Mouse (Mus musculus): ENCODE data around the gene Runx2. TPM values are rescaled to one million over a fixed set of nuclear protein-coding genes. Genes with fewer than 3 reads are reported as not detected.

The Runx2 gene
- polyA plus RNA-seq, 1 experiment from 2014 or later: 0.21 TPM

DNA sequence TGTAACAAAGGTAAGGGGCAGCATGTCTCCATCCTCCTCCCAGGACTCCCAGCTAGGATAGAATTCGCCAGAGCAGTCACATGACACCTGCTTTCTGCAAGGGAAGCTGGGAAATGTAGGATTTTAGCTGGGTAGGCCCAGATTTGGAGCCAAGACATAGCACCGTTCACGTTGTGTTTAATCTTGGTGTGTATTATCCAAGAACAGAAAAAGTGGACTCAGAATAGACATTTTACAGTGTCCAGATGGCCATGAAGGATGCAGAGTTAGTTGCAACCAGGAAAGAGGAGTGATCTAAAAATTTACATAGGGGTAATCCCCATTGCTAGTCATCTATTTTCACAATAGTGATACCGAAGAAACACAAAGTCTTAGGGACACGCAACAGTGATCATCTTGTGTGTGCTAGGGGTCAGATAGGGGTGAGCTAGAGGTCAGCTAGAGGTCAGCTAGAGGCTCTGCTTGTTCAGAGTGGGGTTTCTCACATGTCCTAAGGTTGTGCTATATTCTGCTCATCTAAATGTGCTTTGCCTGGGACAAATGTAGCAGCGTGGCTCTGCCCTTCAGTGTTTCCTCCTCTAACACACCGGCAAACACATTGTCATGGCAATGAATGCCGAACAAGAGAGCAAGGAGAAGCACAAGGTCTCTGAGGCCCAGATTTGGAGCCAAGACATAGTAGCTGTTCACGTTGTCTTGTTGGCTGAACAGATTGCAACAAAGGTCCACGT is 326.9 kb downstream of the Runx2 start:
- Histone ChIP-seq H3K27me3 (replicated peaks) (no peaks in the 10 kb centered on the region), H3K9ac (no peak overlapping the region), H3K36me3 (no peaks in the 10 kb centered on the region), H3K9me3 (no peaks in the 10 kb centered on the region), H3K4me2 (no peak overlapping the region), H3K4me1 (no peaks in the 10 kb centered on the region), H3K4me3 (no peak overlapping the region), H3K27ac (replicated peaks) (no peak overlapping the region)
- no peak for ATAC-seq (ENCODE audit: extremely low read depth, insufficient number of reproducible peaks, low FRiP score, low TSS enrichment)
- WGBS: 75% methylated on average over 10 of the region's 10 CpGs

GRCm38 (mm10) chr17:44485337-44485736 is 329.3 kb downstream of the Runx2 start:
- Histone ChIP-seq H3K9ac (no peak overlapping the region), H3K27me3 (replicated peaks) (no peaks in the 10 kb centered on the region), H3K36me3 (no peaks in the 10 kb centered on the region), H3K4me3 (no peak overlapping the region), H3K9me3 (no peaks in the 10 kb centered on the region), H3K4me1 (no peaks in the 10 kb centered on the region), H3K4me2 (no peak overlapping the region), H3K27ac (replicated peaks) (no peak overlapping the region)
- ATAC-seq (ENCODE audit: extremely low read depth, insufficient number of reproducible peaks, low FRiP score, low TSS enrichment): no peak
- WGBS: 74% methylated on average over 5 of the region's 5 CpGs

DNA sequence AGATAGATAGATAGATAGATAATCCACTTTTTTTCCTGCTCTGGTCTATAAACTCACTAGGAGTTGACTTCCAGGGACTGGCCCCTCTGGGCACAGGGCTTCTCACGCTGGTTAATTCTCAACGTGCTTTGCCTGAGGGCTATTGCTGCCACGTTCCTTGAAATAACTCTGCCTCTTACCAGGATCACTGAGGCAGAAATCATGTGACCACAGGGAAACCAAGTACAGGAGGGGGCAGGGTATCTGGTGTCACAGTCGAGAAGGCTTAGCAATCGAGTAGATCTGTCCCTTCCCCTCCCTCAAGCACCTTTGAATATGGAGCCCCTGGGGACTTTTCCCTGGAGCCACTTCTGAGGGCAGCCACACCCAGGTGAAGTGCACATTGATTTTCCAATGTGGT is 334.7 kb downstream of the Runx2 start:
- whole genome bisulfite sequencing: 49% methylated on average over 5 of the region's 5 CpGs
- no peak for ATAC-seq (ENCODE audit: extremely low read depth, insufficient number of reproducible peaks, low FRiP score, low TSS enrichment)
- no peaks in the 10 kb centered on the region for H3K9me3 ChIP-seq

DNA sequence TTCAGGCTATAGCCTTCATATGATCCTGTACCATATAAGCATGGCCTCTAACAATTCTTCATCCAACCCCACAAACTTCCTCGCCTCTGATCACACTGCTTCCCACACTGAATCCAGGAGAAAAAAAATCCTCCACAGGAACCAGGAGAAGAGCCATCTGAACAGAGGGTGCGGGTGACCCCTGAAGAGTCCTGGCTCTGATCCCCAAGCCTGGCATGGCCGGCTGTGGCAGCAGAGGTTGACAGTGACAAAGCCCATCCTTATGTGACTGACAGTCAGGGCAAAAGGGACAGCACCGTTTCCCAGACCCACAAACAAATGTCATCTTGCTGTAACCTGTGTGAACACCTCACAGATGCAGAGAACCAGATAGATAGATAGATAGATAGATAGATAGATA is 335.1 kb downstream of the Runx2 start:
- no peaks in the 10 kb centered on the region for H3K27me3 ChIP-seq (replicated peaks)
- ATAC-seq (ENCODE audit: extremely low read depth, insufficient number of reproducible peaks, low FRiP score, low TSS enrichment): no peak
- no peaks in the 10 kb centered on the region for H3K4me1 ChIP-seq
- no peaks in the 10 kb centered on the region for H3K36me3 ChIP-seq
- WGBS: 60% methylated on average over 4 of the region's 4 CpGs
- H3K27ac ChIP-seq (replicated peaks): no peak overlapping the region
- H3K9me3 ChIP-seq: no peaks in the 10 kb centered on the region
- H3K9ac ChIP-seq: no peak overlapping the region
- H3K4me3 ChIP-seq: no peak overlapping the region
- no peak overlapping the region for H3K4me2 ChIP-seq

More for the DNA sequence above, 334.7 kb downstream of the Runx2 start:
- Histone ChIP-seq H3K4me2 (no peak overlapping the region), H3K27me3 (replicated peaks) (no peaks in the 10 kb centered on the region), H3K4me1 (no peaks in the 10 kb centered on the region), H3K4me3 (no peak overlapping the region), H3K9ac (no peak overlapping the region), H3K36me3 (no peaks in the 10 kb centered on the region), H3K27ac (replicated peaks) (no peak overlapping the region)

DNA sequence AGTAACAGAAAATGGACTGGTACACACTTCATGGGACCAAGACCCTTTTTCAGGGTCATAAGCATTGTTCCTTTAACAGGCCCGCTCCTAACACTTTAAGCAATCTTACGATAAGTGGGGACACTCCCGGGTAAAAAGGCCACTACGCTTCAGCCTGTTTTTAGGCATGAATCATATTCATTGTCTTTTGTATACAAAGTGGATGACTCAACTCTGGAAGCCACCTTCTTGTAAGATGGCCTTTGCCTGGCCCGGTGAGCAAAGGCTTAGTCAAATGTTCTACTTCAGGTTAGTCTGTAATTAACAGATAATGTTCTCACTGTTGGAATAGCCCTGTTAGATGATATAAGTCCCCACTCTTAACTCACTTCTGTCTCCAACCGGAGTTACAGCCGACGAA is 338.7 kb downstream of the Runx2 start:
- Histone ChIP-seq H3K27ac (replicated peaks) (no peak overlapping the region), H3K9me3 (no peaks in the 10 kb centered on the region), H3K4me3 (no peak overlapping the region), H3K9ac (no peak overlapping the region), H3K36me3 (no peaks in the 10 kb centered on the region), H3K27me3 (replicated peaks) (no peaks in the 10 kb centered on the region), H3K4me1 (no peaks in the 10 kb centered on the region), H3K4me2 (no peak overlapping the region)
- no peak for ATAC-seq (ENCODE audit: extremely low read depth, insufficient number of reproducible peaks, low FRiP score, low TSS enrichment)
- WGBS: 87% methylated on average over 8 of the region's 8 CpGs

DNA sequence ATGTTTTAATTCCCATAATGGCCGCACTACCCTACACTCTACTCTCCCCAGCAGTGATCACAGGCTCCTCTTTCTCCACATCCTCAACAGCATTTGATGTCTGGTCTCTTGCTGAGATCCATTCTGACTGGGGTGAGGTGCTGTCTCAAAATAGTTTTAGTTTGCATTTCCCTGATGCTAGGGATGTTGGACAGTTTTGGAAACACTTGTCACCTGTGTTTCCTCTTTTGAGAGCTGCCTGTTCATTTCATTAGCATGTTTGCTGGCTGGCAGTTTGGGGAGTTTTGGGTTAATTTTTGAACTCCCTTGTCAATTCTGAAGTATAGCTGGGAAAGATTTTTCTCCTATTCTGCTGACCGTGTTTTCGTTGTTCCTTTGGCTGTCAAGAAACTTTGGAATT is 340.3 kb downstream of the Runx2 start:
- no peak overlapping the region for H3K4me3 ChIP-seq
- 71% methylated on average over 3 of the region's 3 CpGs for WGBS
- no peak for ATAC-seq (ENCODE audit: extremely low read depth, insufficient number of reproducible peaks, low FRiP score, low TSS enrichment)
- H3K36me3 ChIP-seq: no peaks in the 10 kb centered on the region
- no peak overlapping the region for H3K27ac ChIP-seq (replicated peaks)
- no peaks in the 10 kb centered on the region for H3K9me3 ChIP-seq
- H3K4me1 ChIP-seq: no peaks in the 10 kb centered on the region
- no peaks in the 10 kb centered on the region for H3K27me3 ChIP-seq (replicated peaks)
- no peak overlapping the region for H3K4me2 ChIP-seq
- H3K9ac ChIP-seq: no peak overlapping the region

- ATAC-seq (ENCODE audit: extremely low read depth, insufficient number of reproducible peaks, low FRiP score, low TSS enrichment): no peak
- H3K4me2 ChIP-seq: no peak overlapping the region
- H3K9ac ChIP-seq: no peak overlapping the region
- no peaks in the 10 kb centered on the region for H3K36me3 ChIP-seq
- H3K27me3 ChIP-seq (replicated peaks): no peaks in the 10 kb centered on the region; the same call in 1 of the 2 replicates
- H3K4me3 ChIP-seq: no peak overlapping the region
- H3K27ac ChIP-seq (replicated peaks): no peak overlapping the region
- WGBS: 77% methylated on average over 7 of the region's 7 CpGs
- H3K4me1 ChIP-seq: no peaks in the 10 kb centered on the region
- H3K9me3 ChIP-seq: no peaks in the 10 kb centered on the region
Measured at GRCm38 (mm10) chr17:44472695-44473094, 341.9 kb downstream of the Runx2 start.

DNA sequence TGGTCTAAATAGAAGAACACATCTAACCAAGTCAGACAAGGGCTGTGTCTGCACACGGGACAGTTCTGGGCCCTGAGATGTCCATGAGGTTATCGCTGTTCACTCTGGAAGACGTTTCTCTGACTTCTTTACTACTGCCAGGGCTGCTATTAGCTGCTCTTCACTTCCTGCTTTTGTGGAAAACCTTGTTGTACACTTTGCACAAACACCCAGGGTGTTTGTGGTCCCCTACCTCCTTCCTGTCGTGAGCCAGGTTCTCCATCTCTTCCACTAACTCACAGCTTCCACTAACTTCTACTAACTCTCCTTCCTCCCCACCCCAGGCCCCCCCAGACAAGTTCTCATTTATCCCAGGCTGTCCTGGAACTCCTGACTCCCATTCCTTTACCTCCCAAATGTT is 350.9 kb downstream of the Runx2 start:
- Histone ChIP-seq H3K9ac (no peak overlapping the region), H3K4me2 (no peak overlapping the region)
- WGBS: 61% methylated on average over 4 of the region's 4 CpGs

GRCm38 (mm10) chr17:44460156-44460555 is 354.4 kb downstream of the Runx2 start:
- no peak overlapping the region for H3K9ac ChIP-seq
- H3K27me3 ChIP-seq (replicated peaks): peaks cover 14% of the 10 kb centered on the region
- 78% methylated on average over 6 of the region's 6 CpGs for WGBS
- no peak overlapping the region for H3K4me3 ChIP-seq
- no peak overlapping the region for H3K27ac ChIP-seq (replicated peaks)
- H3K36me3 ChIP-seq: no peaks in the 10 kb centered on the region
- no peak for ATAC-seq (ENCODE audit: extremely low read depth, insufficient number of reproducible peaks, low FRiP score, low TSS enrichment)
- H3K9me3 ChIP-seq: no peaks in the 10 kb centered on the region
- no peaks in the 10 kb centered on the region for H3K4me1 ChIP-seq
- no peak overlapping the region for H3K4me2 ChIP-seq

More for the DNA sequence above, 350.9 kb downstream of the Runx2 start:
- peaks cover 2% of the 10 kb centered on the region; the same call in 1 of the 2 replicates for H3K27me3 ChIP-seq (replicated peaks)
- H3K4me3 ChIP-seq: no peak overlapping the region
- no peaks in the 10 kb centered on the region for H3K36me3 ChIP-seq
- H3K9me3 ChIP-seq: no peaks in the 10 kb centered on the region
- ATAC-seq (ENCODE audit: extremely low read depth, insufficient number of reproducible peaks, low FRiP score, low TSS enrichment): no peak
- H3K4me1 ChIP-seq: no peaks in the 10 kb centered on the region
- H3K27ac ChIP-seq (replicated peaks): no peak overlapping the region

DNA sequence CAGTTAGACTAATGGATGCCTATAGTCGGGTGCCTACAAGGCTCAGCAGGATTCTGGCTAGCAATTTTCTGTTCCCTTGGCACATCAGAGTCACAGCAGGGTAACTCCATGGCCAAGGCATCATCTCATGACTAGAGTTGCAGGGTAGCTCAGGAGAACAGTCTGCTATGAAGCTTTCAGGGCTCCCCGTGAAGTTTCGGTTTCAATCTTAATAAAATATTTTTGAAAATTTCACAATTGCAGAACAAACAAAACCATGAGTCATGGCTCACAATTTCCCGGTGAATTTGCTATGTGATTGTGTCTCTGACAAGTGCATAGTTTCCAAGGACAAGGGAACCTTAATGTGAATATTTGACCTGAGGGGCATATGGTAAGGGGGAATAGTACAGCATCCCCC is 355.6 kb downstream of the Runx2 start:
- 84% methylated on average over 4 of the region's 4 CpGs for WGBS
- no peak for ATAC-seq (ENCODE audit: extremely low read depth, insufficient number of reproducible peaks, low FRiP score, low TSS enrichment)
- Histone ChIP-seq H3K27me3 (replicated peaks) (peaks cover 25% of the 10 kb centered on the region), H3K4me2 (no peak overlapping the region), H3K9me3 (no peaks in the 10 kb centered on the region), H3K9ac (no peak overlapping the region), H3K4me1 (no peaks in the 10 kb centered on the region), H3K27ac (replicated peaks) (no peak overlapping the region), H3K36me3 (no peaks in the 10 kb centered on the region), H3K4me3 (no peak overlapping the region)

DNA sequence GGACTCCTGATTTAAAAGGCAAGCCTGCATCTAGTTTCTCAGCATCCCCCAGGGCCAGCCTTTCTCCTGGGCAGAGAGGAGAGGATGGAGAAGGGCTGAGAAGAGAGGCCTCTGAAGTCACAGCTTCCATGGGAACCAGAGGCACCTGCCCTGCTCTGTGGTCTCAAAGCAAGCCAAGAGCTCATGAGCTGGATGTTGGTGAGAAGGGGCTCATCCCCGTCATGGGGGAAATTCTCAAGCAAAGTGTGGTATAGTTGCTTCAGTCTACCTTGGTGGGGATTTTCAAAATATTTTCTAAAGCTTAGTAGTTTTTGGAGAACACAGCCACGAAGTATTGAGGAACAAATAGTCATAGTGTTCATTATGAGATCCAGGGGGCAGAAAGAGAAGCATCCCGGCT is 357.9 kb downstream of the Runx2 start:
- Histone ChIP-seq H3K27ac (replicated peaks) (no peak overlapping the region), H3K9ac (no peak overlapping the region), H3K4me2 (no peak overlapping the region), H3K27me3 (replicated peaks) (peaks cover 25% of the 10 kb centered on the region), H3K36me3 (no peaks in the 10 kb centered on the region), H3K4me3 (no peak overlapping the region), H3K9me3 (no peaks in the 10 kb centered on the region), H3K4me1 (no peaks in the 10 kb centered on the region)
- WGBS: 64% methylated on average over 3 of the region's 3 CpGs
- ATAC-seq (ENCODE audit: extremely low read depth, insufficient number of reproducible peaks, low FRiP score, low TSS enrichment): no peak

Measured in heart, embryonic 13.5 days (tissue).